Mouse (Mus musculus): ENCODE results near the gene Vmn1r69.

The Vmn1r69 gene

DNA sequence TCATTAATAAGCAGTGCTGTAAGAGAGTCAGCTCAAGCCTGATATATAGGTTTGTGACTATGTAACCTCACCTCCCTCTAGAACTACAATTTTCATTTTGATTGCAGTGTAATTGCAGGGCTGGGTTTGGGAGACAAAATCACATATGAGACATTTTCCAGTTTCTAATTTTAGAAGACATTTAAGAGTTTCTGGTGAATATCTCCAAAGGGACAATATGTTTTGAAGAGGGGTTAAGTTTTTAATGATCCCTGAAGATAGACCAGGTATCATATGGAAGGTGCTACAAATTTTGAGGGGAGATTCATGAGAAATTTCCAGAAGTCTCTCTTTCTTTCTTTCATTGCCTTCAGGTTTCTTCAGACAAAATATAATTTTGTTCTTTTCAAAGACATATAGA is at the start of gene Vmn1r69:
Gene Vmn1r69 (minus strand): TSS at position 101 of the 400 bp plus-strand sequence.
- in situ Hi-C loops (cut with MboI, MseI): no loop called here

DNA sequence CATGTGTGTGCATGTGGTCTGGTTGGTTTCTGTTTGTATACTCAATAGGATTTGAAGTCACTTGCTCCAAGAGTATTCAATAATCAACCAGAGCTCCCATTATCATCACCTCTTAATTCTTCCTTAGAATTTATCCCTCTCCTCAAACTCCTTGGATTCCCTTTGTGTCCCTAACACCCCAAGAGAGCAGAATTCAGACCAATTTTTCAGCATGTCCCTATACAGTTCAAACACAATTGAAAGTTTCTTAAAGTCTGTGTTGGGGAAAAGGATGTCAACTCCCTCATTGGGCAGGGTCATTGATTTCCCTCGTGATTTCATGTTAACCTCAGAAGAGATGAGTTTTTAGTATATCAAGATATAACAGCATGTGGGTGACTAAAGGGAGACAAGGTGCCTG is 17.8 kb upstream of the Vmn1r69 start, which contains the start of gene Vmn1r70:
Gene Vmn1r70 (plus strand): TSS at position 301 of the 400 bp plus-strand sequence.
- in situ Hi-C loops (cut with MboI, MseI): no loop called here

DNA sequence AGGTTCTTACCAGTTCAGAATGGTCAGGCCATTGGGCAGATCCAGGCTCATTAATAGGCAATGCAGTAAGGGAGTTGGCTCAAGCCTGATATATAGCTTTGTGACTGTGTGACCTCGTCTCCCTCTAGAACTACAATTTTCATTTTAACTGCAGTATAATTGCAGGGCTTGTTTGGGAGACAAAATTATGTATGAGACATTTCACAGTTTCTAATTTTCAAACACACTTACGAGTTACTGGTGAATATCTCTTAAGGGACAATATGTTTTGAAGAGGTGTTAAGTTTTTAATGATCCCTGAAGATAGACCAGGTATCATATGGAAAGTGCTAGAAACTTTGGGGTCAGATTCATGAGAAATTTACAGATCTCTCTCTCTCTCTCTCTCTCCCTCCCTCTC is 55.1 kb downstream of the Vmn1r69 start, which contains the start of gene Vmn1r68:
Gene Vmn1r68 (minus strand): TSS at position 101 of the 400 bp plus-strand sequence.
- in situ Hi-C loops (cut with MboI, MseI): no loop called here

Measured in T-helper 2 cell (primary cell).